Mouse (Mus musculus) MEL (cell line): ENCODE data around the gene Ly6g5c.

Experiments
- CTCF ChIP-seq, 3 experiments: IDR thresholded peaks in 2 of 3; conservative IDR thresholded peaks in 1 of 3; 2 replicates each; pipeline ENCODE4 v1.5.1; 2011 to 2012; ENCODE audit warnings: low read length in 3 of 3, low read depth in 2 of 3, mild to moderate bottlenecking in 2 of 3, improper control_type of control experiment in 1 of 3, inconsistent platforms in 1 of 3, mixed read lengths in 1 of 3, moderate library complexity in 1 of 3; ENCODE audit not compliant: control insufficient read depth in 1 of 3, insufficient read depth in 1 of 3, poor library complexity in 1 of 3, severe bottlenecking in 1 of 3
- HCFC1 ChIP-seq: IDR thresholded peaks from 2 replicates; pipeline ENCODE4 v1.6.1; 2012; ENCODE audit warnings: low read depth, mild to moderate bottlenecking, inconsistent platforms, low read length, improper control_type of control experiment, moderate library complexity
- JUND ChIP-seq: IDR thresholded peaks from 2 replicates; pipeline ENCODE4 v1.6.1; 2011; ENCODE audit warnings: low read depth, mild to moderate bottlenecking, improper control_type of control experiment, low read length
- POLR2A ChIP-seq, 2 experiments: IDR thresholded peaks; 2 replicates each; pipeline ENCODE4 v1.6.1; 2011 to 2012; ENCODE audit warnings: low read length in 2 of 2, mild to moderate bottlenecking in 2 of 2, control low read depth in 1 of 2, improper control_type of control experiment in 1 of 2, low read depth in 1 of 2, moderate library complexity in 1 of 2; ENCODE audit not compliant: control insufficient read depth in 1 of 2, insufficient read depth in 1 of 2, poor library complexity in 1 of 2
- POLR2AphosphoS2 ChIP-seq: IDR thresholded peaks from 2 replicates; pipeline ENCODE4 v1.6.1; 2011; ENCODE audit warnings: low read length, improper control_type of control experiment
- SMC3 ChIP-seq: IDR thresholded peaks from 2 replicates; pipeline ENCODE4 v1.6.1; 2011; ENCODE audit warnings: low read depth, low read length, improper control_type of control experiment
- TCF12 ChIP-seq: IDR thresholded peaks from 2 replicates; pipeline ENCODE4 v1.6.1; 2014; ENCODE audit warnings: low read depth, mild to moderate bottlenecking, inconsistent platforms, low read length, improper control_type of control experiment, moderate library complexity
- USF2 ChIP-seq, 2 experiments: IDR thresholded peaks; 2 replicates each; pipeline ENCODE4 v1.6.1; 2011 to 2012; ENCODE audit warnings: improper control_type of control experiment in 2 of 2, low read length in 2 of 2, borderline replicate concordance in 1 of 2, inconsistent platforms in 1 of 2, low read depth in 1 of 2, mild to moderate bottlenecking in 1 of 2; ENCODE audit not compliant: insufficient read depth in 1 of 2
- ZC3H11A ChIP-seq: IDR thresholded peaks from 2 replicates; pipeline ENCODE4 v1.6.1; 2012; ENCODE audit warnings: low read depth, mild to moderate bottlenecking, inconsistent platforms, low read length, improper control_type of control experiment
- ZKSCAN1 ChIP-seq: IDR thresholded peaks from 2 replicates; pipeline ENCODE4 v1.6.1; 2012; ENCODE audit warnings: low read depth, mild to moderate bottlenecking, inconsistent platforms, low read length, improper control_type of control experiment, moderate library complexity
- ZNF384 ChIP-seq: IDR thresholded peaks from 2 replicates; pipeline ENCODE4 v1.6.1; 2012; ENCODE audit warnings: low read depth, mild to moderate bottlenecking, inconsistent platforms, low read length, improper control_type of control experiment

- no peak for TF ChIP-seq ZNF384
- TF ChIP-seq SMC3, result no peak
- TF ChIP-seq CTCF (IDR thresholded peaks at IDR 0.05 in 2 of 3, conservative IDR thresholded peaks at IDR 0.05 in 1 of 3; ENCODE audit: control insufficient read depth in 1 of 3, insufficient read depth in 1 of 3, low read depth in 2 of 3, low read length in 3 of 3, poor library complexity in 1 of 3, severe bottlenecking in 1 of 3), result no peak
- no peak for TF ChIP-seq POLR2A (IDR thresholded peaks at IDR 0.05; ENCODE audit: control insufficient read depth in 1 of 2, insufficient read depth in 1 of 2, low read depth in 1 of 2, low read length in 2 of 2, poor library complexity in 1 of 2)
- no peak for TF ChIP-seq ZC3H11A
- TF ChIP-seq JUND, result no peak
- TF ChIP-seq ZKSCAN1, result no peak
- TF ChIP-seq POLR2AphosphoS2, result no peak
- TF ChIP-seq TCF12, result no peak
- peak; percentile 28; the same call in 1 of the 2 replicates for TF ChIP-seq HCFC1
- TF ChIP-seq USF2 (IDR thresholded peaks at IDR 0.05; ENCODE audit: borderline replicate concordance in 1 of 2, insufficient read depth in 1 of 2, low read depth in 1 of 2, low read length in 2 of 2), result no peak
Measured at GRCm38 (mm10) chr17:35127017-35127416, 18.9 kb downstream of the Ly6g5c start.
